Mouse (Mus musculus) fibroblast of lung, adult 2 months (primary cell): ENCODE measurements around the gene Myo1c.

Experiments used
- DNase-seq: peaks from one replicate; pipeline ENCODE4 v3.0.0-alpha.2; 2011; ENCODE audit warnings: low read depth

Myo1c gene

GRCm38 (mm10) chr11:75649155-75649561 is 1.1 kb upstream of the Myo1c start:
- DNase-seq = no peak

GRCm38 (mm10) chr11:75650958-75651425 is 688 bp downstream of the Myo1c start:
- no peak for DNase-seq

- peak; percentile 33 for DNase-seq
Measured at GRCm38 (mm10) chr11:75651426-75652221, 1.3 kb downstream of the Myo1c start.

- no peak for DNase-seq
Measured at GRCm38 (mm10) chr11:75652222-75652941, 2.1 kb downstream of the Myo1c start.

GRCm38 (mm10) chr11:75652942-75653684 is 2.8 kb downstream of the Myo1c start:
- no peak for DNase-seq

- DNase-seq = no peak
Measured at GRCm38 (mm10) chr11:75653781-75654470, 3.6 kb downstream of the Myo1c start.

GRCm38 (mm10) chr11:75654471-75655390 is 4.4 kb downstream of the Myo1c start:
- DNase-seq = no peak

- no peak for DNase-seq
Measured at GRCm38 (mm10) chr11:75655621-75656545, 5.6 kb downstream of the Myo1c start.

- DNase-seq = no peak
Measured at GRCm38 (mm10) chr11:75656621-75657590, 6.6 kb downstream of the Myo1c start.

GRCm38 (mm10) chr11:75657841-75658240 is 7.5 kb downstream of the Myo1c start:
- DNase-seq = no peak

GRCm38 (mm10) chr11:75658311-75658710 is 8.0 kb downstream of the Myo1c start:
- DNase-seq = no peak

- DNase-seq = no peak
Measured at GRCm38 (mm10) chr11:75658996-75659750, 8.9 kb downstream of the Myo1c start.

GRCm38 (mm10) chr11:75660081-75660590 is 9.8 kb downstream of the Myo1c start:
- no peak for DNase-seq

- DNase-seq = no peak
Measured at GRCm38 (mm10) chr11:75660941-75661800, 10.9 kb downstream of the Myo1c start.

- DNase-seq = no peak
Measured at GRCm38 (mm10) chr11:75662131-75662530, 11.8 kb downstream of the Myo1c start.

- no peak for DNase-seq
Measured at GRCm38 (mm10) chr11:75666296-75666695, 16.0 kb downstream of the Myo1c start.

- no peak for DNase-seq
Measured at GRCm38 (mm10) chr11:75668621-75669020, 18.3 kb downstream of the Myo1c start.
